Mouse (Mus musculus): ENCODE data around the gene Gm20830.
"Not testable (repeated sequence)": the region's sequence is repeated elsewhere in the genome, so short reads cannot be mapped to it uniquely, and the experiment has no call there.

Gm20830 gene
- long read RNA-seq, experiment 1 = 0 reads
- long read RNA-seq, experiment 2 = 0 reads

DNA sequence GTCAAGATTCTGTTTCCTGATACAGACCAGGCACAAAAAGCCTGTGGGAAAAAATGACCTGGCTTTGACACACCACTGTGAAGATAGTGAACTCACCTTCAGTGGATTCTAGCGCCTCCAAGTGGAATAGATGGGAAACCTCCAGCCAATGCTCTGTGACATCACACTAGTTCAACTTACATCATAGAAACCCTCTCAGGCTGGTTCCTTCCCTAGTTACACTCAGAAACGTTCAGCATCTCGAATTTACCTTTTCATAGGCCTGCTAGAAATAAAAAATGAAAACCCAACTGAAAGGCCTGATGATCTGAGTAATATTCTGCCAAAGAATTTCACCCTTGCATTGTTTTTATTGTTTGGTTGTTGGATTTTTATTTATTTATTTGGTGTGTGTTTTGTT lies at the start of gene Gm20830:
Gm20830 (minus strand) TSS at position 101 of the 400 bp plus-strand sequence.
- intact Hi-C loops (cut with DNase I) = not testable (repeated sequence)

All from adrenal gland (tissue).